Mouse (Mus musculus) heart, embryonic 11.5 days (tissue): ENCODE measurements around the gene Pde4b. TPM values are rescaled to one million over a fixed set of nuclear protein-coding genes. Genes with fewer than 3 reads are reported as not detected.

ENCODE experiments used
- ATAC-seq: fragments of 200-750 bp; cut with Nextera tagmentation; replicated peaks from 2 replicates; pipeline ENCODE4 v1.8.0; 2017; ENCODE audit warnings: moderate library complexity; ENCODE audit not compliant: insufficient number of reproducible peaks, low FRiP score, low TSS enrichment
- H3K27ac ChIP-seq: fragments of 300-500 bp; sonication (generic); 2 replicates; pipeline ENCODE4 v1.5.1; 2014; ENCODE audit warnings: mild to moderate bottlenecking, low read depth, low read length
- H3K27me3 ChIP-seq: fragments of 300-500 bp; sonication (generic); 2 replicates; pipeline ENCODE4 v1.6.1; 2014; ENCODE audit warnings: mild to moderate bottlenecking, low read length, mixed read lengths; ENCODE audit not compliant: control insufficient read depth, insufficient read depth
- H3K36me3 ChIP-seq: fragments of 300-500 bp; sonication (generic); 2 replicates; pipeline ENCODE4 v1.6.1; 2014; ENCODE audit warnings: mild to moderate bottlenecking, low read length, moderate library complexity, mixed read lengths; ENCODE audit not compliant: control insufficient read depth, insufficient read depth
- H3K4me1 ChIP-seq: fragments of 300-500 bp; sonication (generic); 2 replicates; pipeline ENCODE4 v1.6.1; 2014; ENCODE audit warnings: low read length; ENCODE audit not compliant: control insufficient read depth, insufficient read depth
- H3K4me2 ChIP-seq: fragments of 300-500 bp; sonication (generic); 2 replicates; pipeline ENCODE4 v1.6.1; 2014; ENCODE audit warnings: mild to moderate bottlenecking, moderate library complexity
- H3K4me3 ChIP-seq: fragments of 300-500 bp; sonication (generic); 2 replicates; pipeline ENCODE4 v1.5.1; 2014; ENCODE audit warnings: low read depth, low read length
- H3K9ac ChIP-seq: fragments of 300-500 bp; sonication (generic); 2 replicates; pipeline ENCODE4 v1.6.1; 2014; ENCODE audit warnings: mild to moderate bottlenecking, low read depth, low read length, moderate library complexity
- H3K9me3 ChIP-seq: fragments of 300-500 bp; sonication (generic); replicated peaks from 2 replicates; pipeline ENCODE4 v1.6.1; 2016; ENCODE audit warnings: low read length; ENCODE audit not compliant: control insufficient read depth
- WGBS: fragments of 180-500 bp; shearing (Covaris S2); extraction: QIAGEN DNeasy Blood & Tissue Kit; methylation state at CpG from one replicate; pipeline ENCODE4 v1.1.7; 2014; ENCODE audit not compliant: insufficient replicate concordance; 5-methylcytosine and 5-hydroxymethylcytosine counted together
- polyA plus RNA-seq: library from polyadenylated mRNA; unstranded; fragments of >200 nt; fragmentation: Nextera tagmentation; extraction: Ambion mirVana; gene quantifications from 2 replicates; pipeline ENCODE4 v1.2.1, GENCODE M21; 2014

Gene Pde4b
- polyA plus RNA-seq, 1 experiment from 2014 or later, result 23.9 TPM

GRCm38 (mm10) chr4:102560676-102561280, 473.4 kb downstream of the Pde4b start:
- H3K36me3 ChIP-seq, result no peaks in the 10 kb centered on the region
- no peak overlapping the region for H3K4me3 ChIP-seq
- no peaks in the 10 kb centered on the region for H3K4me1 ChIP-seq
- 84% methylated on average over 12 of the region's 12 CpGs for WGBS
- no peak overlapping the region for H3K27ac ChIP-seq
- no peaks in the 10 kb centered on the region for H3K9me3 ChIP-seq
- no peaks in the 10 kb centered on the region for H3K27me3 ChIP-seq
- no peak overlapping the region for H3K9ac ChIP-seq
- H3K4me2 ChIP-seq, result no peak overlapping the region
- no peak for ATAC-seq

GRCm38 (mm10) chr4:102563273-102563855, 476.0 kb downstream of the Pde4b start:
- H3K4me2 ChIP-seq, result no peak overlapping the region
- WGBS, result 73% methylated on average over 9 of the region's 9 CpGs
- H3K9me3 ChIP-seq, result no peaks in the 10 kb centered on the region
- no peaks in the 10 kb centered on the region for H3K36me3 ChIP-seq
- no peak for ATAC-seq
- H3K4me1 ChIP-seq, result peaks cover 21% of the 10 kb centered on the region
- no peaks in the 10 kb centered on the region for H3K27me3 ChIP-seq
- H3K4me3 ChIP-seq, result no peak overlapping the region
- H3K9ac ChIP-seq, result no peak overlapping the region
- no peak overlapping the region for H3K27ac ChIP-seq

- Histone ChIP-seq H3K27me3 (no peaks in the 10 kb centered on the region), H3K36me3 (no peaks in the 10 kb centered on the region), H3K27ac (no peak overlapping the region), H3K4me1 (peaks cover 30% of the 10 kb centered on the region), H3K4me2 (no peak overlapping the region), H3K4me3 (no peak overlapping the region), H3K9me3 (no peaks in the 10 kb centered on the region), H3K9ac (no peak overlapping the region)
- 78% methylated on average over 3 of the region's 3 CpGs for WGBS
- no peak for ATAC-seq
Observed at GRCm38 (mm10) chr4:102564286-102564685, 476.9 kb downstream of the Pde4b start.

GRCm38 (mm10) chr4:102566421-102566820, 479.1 kb downstream of the Pde4b start:
- no peaks in the 10 kb centered on the region for H3K36me3 ChIP-seq
- no peak overlapping the region for H3K4me2 ChIP-seq
- WGBS, result 30% methylated on average over 1 of the region's 1 CpGs
- ATAC-seq, result no peak
- H3K4me1 ChIP-seq, result peaks cover 37% of the 10 kb centered on the region
- H3K9ac ChIP-seq, result no peak overlapping the region
- no peak overlapping the region for H3K27ac ChIP-seq
- no peak overlapping the region for H3K4me3 ChIP-seq
- H3K27me3 ChIP-seq, result no peaks in the 10 kb centered on the region
- no peaks in the 10 kb centered on the region for H3K9me3 ChIP-seq

GRCm38 (mm10) chr4:102567111-102567510, 479.8 kb downstream of the Pde4b start:
- Histone ChIP-seq H3K36me3 (no peaks in the 10 kb centered on the region), H3K9ac (no peak overlapping the region), H3K4me1 (peaks cover 37% of the 10 kb centered on the region), H3K4me2 (no peak overlapping the region), H3K4me3 (no peak overlapping the region), H3K27ac (no peak overlapping the region; the same call in 1 of the 2 replicates), H3K27me3 (no peaks in the 10 kb centered on the region), H3K9me3 (no peaks in the 10 kb centered on the region)
- WGBS, result 39% methylated on average over 2 of the region's 2 CpGs
- no peak for ATAC-seq

GRCm38 (mm10) chr4:102567676-102568254, 480.4 kb downstream of the Pde4b start:
- Histone ChIP-seq H3K9me3 (no peaks in the 10 kb centered on the region), H3K4me1 (peaks cover 39% of the 10 kb centered on the region), H3K36me3 (no peaks in the 10 kb centered on the region), H3K4me3 (no peak overlapping the region), H3K9ac (no peak overlapping the region), H3K27ac (peak overlapping the region; percentile 75), H3K27me3 (no peaks in the 10 kb centered on the region), H3K4me2 (peak overlapping the region; percentile 14; the same call in 1 of the 2 replicates)
- ATAC-seq, result no peak
- WGBS, result 1% methylated on average over 4 of the region's 4 CpGs

GRCm38 (mm10) chr4:102568591-102568990, 481.2 kb downstream of the Pde4b start:
- peak; percentile 50; the same call in 1 of the 2 replicates for ATAC-seq
- Histone ChIP-seq H3K27ac (peak overlapping the region; percentile 75; the same call in 1 of the 2 replicates), H3K36me3 (no peaks in the 10 kb centered on the region), H3K9ac (no peak overlapping the region), H3K4me3 (no peak overlapping the region), H3K4me2 (peak overlapping the region; percentile 85), H3K4me1 (peaks cover 41% of the 10 kb centered on the region), H3K9me3 (no peaks in the 10 kb centered on the region), H3K27me3 (no peaks in the 10 kb centered on the region)
- WGBS, result 1% methylated on average over 4 of the region's 4 CpGs

- 3% methylated on average over 8 of the region's 8 CpGs for WGBS
- H3K27ac ChIP-seq, result peak overlapping the region; percentile 75
- no peak overlapping the region for H3K9ac ChIP-seq
- ATAC-seq, result no peak
- no peak overlapping the region for H3K4me3 ChIP-seq
- H3K36me3 ChIP-seq, result no peaks in the 10 kb centered on the region
- peak overlapping the region; percentile 85 for H3K4me2 ChIP-seq
- peaks cover 41% of the 10 kb centered on the region for H3K4me1 ChIP-seq
- no peaks in the 10 kb centered on the region for H3K9me3 ChIP-seq
- H3K27me3 ChIP-seq, result no peaks in the 10 kb centered on the region
Observed at GRCm38 (mm10) chr4:102569101-102569583, 481.8 kb downstream of the Pde4b start.
